9 mouse cellular contexts compared by ENCODE assay signal in genomic region chr11:100736746-100737080, GRCm38 (mm10). TPM values are rescaled to one million over a fixed set of nuclear protein-coding genes. Genes with fewer than 3 reads are reported as not detected.
DNase-seq lines count a peak whose midpoint lies in the region; ATAC-seq and TF ChIP-seq lines count a peak whose summit lies in the region.
"Had no signal": no experiment of that assay in that cellular context is flagged by ENCODE, and none has a peak within 500 bp of the region (broad histone marks: within the 10 kb centered on the region; RNA-seq: fewer than 3 reads in every experiment).

No protein-coding gene starts in this region.

- H3K9me3 ChIP-seq in heart, embryonic 16.5 days (replicated peaks; ENCODE audit: control insufficient read depth, low read length), result no peaks in the 10 kb centered on the region
- no peaks in the 10 kb centered on the region for H3K9me3 ChIP-seq in G1E (replicated peaks)
- H3K9me3 ChIP-seq in hindbrain, embryonic 14.5 days (ENCODE audit: control insufficient read depth, low read length), result no peaks in the 10 kb centered on the region
- no peaks in the 10 kb centered on the region for H3K9me3 ChIP-seq in midbrain, embryonic 11.5 days (ENCODE audit: control insufficient read depth, low read length)

- no peak for ATAC-seq in heart, embryonic 16.5 days (replicated peaks; ENCODE audit: extremely low read depth, insufficient read depth, low FRiP score)
- no peak for ATAC-seq in G1E (ENCODE audit: extremely low read depth, insufficient number of reproducible peaks, low FRiP score, poor library complexity, severe bottlenecking)
- no peak for ATAC-seq in hindbrain, embryonic 14.5 days (ENCODE audit: low FRiP score)
- ATAC-seq in midbrain, embryonic 11.5 days (ENCODE audit: low FRiP score), result no peak

- TF ChIP-seq CTCF in G1E (IDR thresholded peaks at IDR 0.05; ENCODE audit: low read depth, low read length), result no peak

- H3K27ac ChIP-seq in heart, embryonic 16.5 days (ENCODE audit: low read length), result no peak overlapping the region
- no peak overlapping the region for H3K27ac ChIP-seq in hindbrain, embryonic 14.5 days
- H3K27ac ChIP-seq in midbrain, embryonic 11.5 days (ENCODE audit: low read depth, low read length), result no peak overlapping the region

- H3K4me3 ChIP-seq in heart, embryonic 16.5 days (ENCODE audit: low read length), result peak overlapping the region; percentile 99
- peak overlapping the region; percentile 97 for H3K4me3 ChIP-seq in G1E (ENCODE audit: low read depth, low read length)
- H3K4me3 ChIP-seq in hindbrain, embryonic 14.5 days (replicated peaks; ENCODE audit: low read length), result peak overlapping the region; percentile 89
- H3K4me3 ChIP-seq in midbrain, embryonic 11.5 days (ENCODE audit: low read depth, low read length), result peak overlapping the region; percentile 94; the same call in 1 of the 2 replicates

- H3K36me3 ChIP-seq in heart, embryonic 16.5 days (ENCODE audit: control insufficient read depth, insufficient read depth), result no peaks in the 10 kb centered on the region
- peaks cover 45% of the 10 kb centered on the region for H3K36me3 ChIP-seq in G1E (replicated peaks)
- H3K36me3 ChIP-seq in hindbrain, embryonic 14.5 days (replicated peaks; ENCODE audit: control insufficient read depth, insufficient read depth), result peaks cover 8% of the 10 kb centered on the region
- no peaks in the 10 kb centered on the region for H3K36me3 ChIP-seq in midbrain, embryonic 11.5 days (ENCODE audit: control insufficient read depth, insufficient read depth, low read length)

- intact Hi-C loops in heart, postnatal 25 days (cut with DNase I), result loop anchor here (2.0 kb wide), 1 partner anchor 20 kb away; no protein-coding TSS in a partner anchor

- H3K4me1 ChIP-seq in heart, embryonic 16.5 days (ENCODE audit: control insufficient read depth, insufficient read depth, low read length), result peaks cover 21% of the 10 kb centered on the region
- H3K4me1 ChIP-seq in G1E (ENCODE audit: insufficient read depth, low read depth, low read length), result peaks cover 61% of the 10 kb centered on the region
- peaks cover 9% of the 10 kb centered on the region for H3K4me1 ChIP-seq in hindbrain, embryonic 14.5 days (replicated peaks; ENCODE audit: control insufficient read depth, insufficient read depth, low read length)
- peaks cover 9% of the 10 kb centered on the region for H3K4me1 ChIP-seq in midbrain, embryonic 11.5 days (ENCODE audit: control insufficient read depth, insufficient read depth, low read length)

- H3K4me2 ChIP-seq in heart, embryonic 16.5 days (ENCODE audit: low read depth, low read length), result peak overlapping the region; percentile 88
- peak overlapping the region; percentile 76 for H3K4me2 ChIP-seq in hindbrain, embryonic 14.5 days (replicated peaks)
- peak overlapping the region; percentile 84 for H3K4me2 ChIP-seq in midbrain, embryonic 11.5 days

- 61% methylated on average over 4 of the region's 4 CpGs for WGBS in heart, embryonic 16.5 days
- 85% methylated on average over 4 of the region's 4 CpGs for WGBS in hindbrain, embryonic 14.5 days
- WGBS in midbrain, embryonic 11.5 days, result 87% methylated on average over 4 of the region's 4 CpGs

- no peaks in the 10 kb centered on the region for H3K27me3 ChIP-seq in heart, embryonic 16.5 days (ENCODE audit: control insufficient read depth, insufficient read depth, low read length)
- H3K27me3 ChIP-seq in G1E (ENCODE audit: insufficient read depth, low read length), result no peaks in the 10 kb centered on the region
- H3K27me3 ChIP-seq in hindbrain, embryonic 14.5 days (ENCODE audit: control insufficient read depth, insufficient read depth, low read length), result no peaks in the 10 kb centered on the region
- no peaks in the 10 kb centered on the region for H3K27me3 ChIP-seq in midbrain, embryonic 11.5 days (ENCODE audit: control insufficient read depth, insufficient read depth, low read length)

- peak overlapping the region; percentile 99; the same call in 1 of the 2 replicates for H3K9ac ChIP-seq in heart, embryonic 16.5 days (ENCODE audit: low read length)
- peak overlapping the region; percentile 93; the same call in 1 of the 2 replicates for H3K9ac ChIP-seq in hindbrain, embryonic 14.5 days
- H3K9ac ChIP-seq in midbrain, embryonic 11.5 days (ENCODE audit: low read length), result peak overlapping the region; percentile 96

- no peak for DNase-seq in heart, postnatal 25 days (ENCODE audit: low spot score)
- DNase-seq in G1E (ENCODE audit: low spot score), result no peak
- no peak for DNase-seq in hindbrain, embryonic 14.5 days (ENCODE audit: low spot score)
- DNase-seq in midbrain, embryonic 11.5 days (ENCODE audit: low spot score, missing footprints), result no peak
- DNase-seq in right cerebral cortex, postnatal 36 days (ENCODE audit: low spot score in 2 of 2), result no peak
- no peak for DNase-seq in adipocyte (ENCODE audit: low spot score)
- no peak for DNase-seq in thymus, postnatal 14 days
- DNase-seq: right cerebral cortex, adult 18-20 months had no signal

RNA-seq across cellular contexts. Expression of gene Rab5c, which starts 1.3 kb away (rescaled TPM):
- polyA plus RNA-seq in heart, embryonic 16.5 days (2015; fragmentation: Nextera tagmentation; extraction: Ambion mirVana), result 17.9 and 19.9 TPM in 2 replicates
- total RNA-seq in heart, postnatal 25 days (2021), result 10 to 100 TPM; 62.1 to 66.8 TPM
- total RNA-seq in G1E (2014; fragmentation: Nextera tagmentation) (181 and 202 TPM in 2 replicates), G1E (2017) (153 and 173 TPM in 2 replicates)
- 362 and 429 TPM in 2 replicates for polyA plus RNA-seq in G1E (2012)
- 80.5 and 105 TPM in 2 replicates for polyA plus RNA-seq in hindbrain, embryonic 14.5 days (2014; fragmentation: Nextera tagmentation; extraction: Ambion mirVana)
- 83.6 and 85.0 TPM in 2 replicates for polyA plus RNA-seq in midbrain, embryonic 11.5 days (2014; fragmentation: Nextera tagmentation; extraction: Ambion mirVana)

RNA-seq across cellular contexts. Expression of gene Kcnh4, which starts 23.0 kb away (rescaled TPM):
- polyA plus RNA-seq in heart, embryonic 16.5 days (2015; fragmentation: Nextera tagmentation; extraction: Ambion mirVana), result not detected in 2 replicates
- not detected for total RNA-seq in heart, postnatal 25 days (2021)
- total RNA-seq in G1E (2014; fragmentation: Nextera tagmentation) (not detected in 2 replicates), G1E (2017) (not detected in 2 replicates)
- not detected in 2 replicates for polyA plus RNA-seq in G1E (2012)
- 7.6 and 8.8 TPM in 2 replicates for polyA plus RNA-seq in hindbrain, embryonic 14.5 days (2014; fragmentation: Nextera tagmentation; extraction: Ambion mirVana)
- 2.7 and 2.9 TPM in 2 replicates for polyA plus RNA-seq in midbrain, embryonic 11.5 days (2014; fragmentation: Nextera tagmentation; extraction: Ambion mirVana)

RNA-seq across cellular contexts. Expression of gene Hspb9, which starts 23.1 kb away (rescaled TPM):
- polyA plus RNA-seq in heart, embryonic 16.5 days (2015; fragmentation: Nextera tagmentation; extraction: Ambion mirVana), result 0.24 TPM in 1 of 2 replicates, not detected in the other
- not detected for total RNA-seq in heart, postnatal 25 days (2021)
- total RNA-seq in G1E (2014; fragmentation: Nextera tagmentation) (2.4 TPM in 1 of 2 replicates, not detected in the other), G1E (2017) (0.22 and 0.35 TPM in 2 replicates)
- polyA plus RNA-seq in G1E (2012), result 0.55 and 0.61 TPM in 2 replicates
- not detected in 2 replicates for polyA plus RNA-seq in hindbrain, embryonic 14.5 days (2014; fragmentation: Nextera tagmentation; extraction: Ambion mirVana)
- 0.47 and 0.52 TPM in 2 replicates for polyA plus RNA-seq in midbrain, embryonic 11.5 days (2014; fragmentation: Nextera tagmentation; extraction: Ambion mirVana)

RNA-seq across cellular contexts. Expression of gene Kat2a, which starts 24.4 kb away (rescaled TPM):
- 30.5 and 31.7 TPM in 2 replicates for polyA plus RNA-seq in heart, embryonic 16.5 days (2015; fragmentation: Nextera tagmentation; extraction: Ambion mirVana)
- 10 to 100 TPM; 12.3 to 13.6 TPM for total RNA-seq in heart, postnatal 25 days (2021)
- total RNA-seq in G1E (2014; fragmentation: Nextera tagmentation), result 46.8 and 47.0 TPM in 2 replicates
- total RNA-seq in G1E (2017), result 17.9 and 18.8 TPM in 2 replicates
- 93.4 and 94.2 TPM in 2 replicates for polyA plus RNA-seq in G1E (2012)
- 57.8 and 64.1 TPM in 2 replicates for polyA plus RNA-seq in hindbrain, embryonic 14.5 days (2014; fragmentation: Nextera tagmentation; extraction: Ambion mirVana)
- polyA plus RNA-seq in midbrain, embryonic 11.5 days (2014; fragmentation: Nextera tagmentation; extraction: Ambion mirVana), result 44.4 and 57.2 TPM in 2 replicates

RNA-seq across cellular contexts. Expression of gene Hcrt, which starts 26.0 kb away (rescaled TPM):
- polyA plus RNA-seq in heart, embryonic 16.5 days (2015; fragmentation: Nextera tagmentation; extraction: Ambion mirVana), result not detected in 2 replicates
- not detected for total RNA-seq in heart, postnatal 25 days (2021)
- total RNA-seq in G1E (2014; fragmentation: Nextera tagmentation) (not detected in 2 replicates), G1E (2017) (not detected in 2 replicates)
- polyA plus RNA-seq in G1E (2012), result not detected in 2 replicates
- polyA plus RNA-seq in hindbrain, embryonic 14.5 days (2014; fragmentation: Nextera tagmentation; extraction: Ambion mirVana), result 0.78 TPM in 1 of 2 replicates, not detected in the other
- not detected in 2 replicates for polyA plus RNA-seq in midbrain, embryonic 11.5 days (2014; fragmentation: Nextera tagmentation; extraction: Ambion mirVana)
